Mouse (Mus musculus) midbrain, embryonic 16.5 days (tissue): Measurements from ENCODE around the gene Pnrc2. TPM values are rescaled to one million over a fixed set of nuclear protein-coding genes. Genes with fewer than 3 reads are reported as not detected.

Experiments used
- ATAC-seq: fragments of 200-750 bp; cut with Nextera tagmentation; 2 replicates; pipeline ENCODE4 v1.8.0; 2017; ENCODE audit warnings: moderate TSS enrichment
- H3K27ac ChIP-seq: fragments of 300-500 bp; sonication (generic); 2 replicates; pipeline ENCODE4 v1.5.1; 2014; ENCODE audit warnings: mild to moderate bottlenecking, low read length, mixed read lengths
- H3K27me3 ChIP-seq: fragments of 300-500 bp; sonication (generic); 2 replicates; pipeline ENCODE4 v1.6.1; 2014; ENCODE audit warnings: low read depth, low read length, mixed read lengths; ENCODE audit not compliant: control insufficient read depth, insufficient read depth
- H3K36me3 ChIP-seq: fragments of 300-500 bp; sonication (generic); 2 replicates; pipeline ENCODE4 v1.6.1; 2014; ENCODE audit warnings: mild to moderate bottlenecking, low read length, moderate library complexity, mixed read lengths; ENCODE audit not compliant: control insufficient read depth, insufficient read depth
- H3K4me1 ChIP-seq: fragments of 300-500 bp; sonication (generic); 2 replicates; pipeline ENCODE4 v1.6.1; 2014; ENCODE audit warnings: mild to moderate bottlenecking, low read length, mixed read lengths; ENCODE audit not compliant: control insufficient read depth, insufficient read depth
- H3K4me2 ChIP-seq: fragments of 300-500 bp; sonication (generic); 2 replicates; pipeline ENCODE4 v1.6.1; 2014; ENCODE audit warnings: mild to moderate bottlenecking, low read length, mixed read lengths
- H3K4me3 ChIP-seq: fragments of 300-500 bp; sonication (generic); 2 replicates; pipeline ENCODE4 v1.5.1; 2014; ENCODE audit warnings: low read depth, mild to moderate bottlenecking, low read length, moderate library complexity, mixed read lengths
- H3K9ac ChIP-seq: fragments of 300-500 bp; sonication (generic); 2 replicates; pipeline ENCODE4 v1.6.1; 2014; ENCODE audit warnings: low read depth, low read length, mixed read lengths
- H3K9me3 ChIP-seq: fragments of 300-500 bp; sonication (generic); replicated peaks from 2 replicates; pipeline ENCODE4 v1.6.1; 2014; ENCODE audit warnings: mild to moderate bottlenecking, low read length, mixed read lengths; ENCODE audit not compliant: control insufficient read depth, poor library complexity, severe bottlenecking
- WGBS: fragments of 180-500 bp; shearing (Covaris S2); extraction: QIAGEN DNeasy Blood & Tissue Kit; methylation state at CpG from one replicate; pipeline ENCODE4 v1.1.7; 2014; 5-methylcytosine and 5-hydroxymethylcytosine counted together
- polyA plus RNA-seq: library from polyadenylated mRNA; unstranded; fragments of >200 nt; fragmentation: Nextera tagmentation; extraction: Ambion mirVana; gene quantifications from 2 replicates; pipeline ENCODE4 v1.2.1, GENCODE M21; 2015

The Pnrc2 gene
- polyA plus RNA-seq, result 94.2 and 97.5 TPM in 2 replicates

DNA sequence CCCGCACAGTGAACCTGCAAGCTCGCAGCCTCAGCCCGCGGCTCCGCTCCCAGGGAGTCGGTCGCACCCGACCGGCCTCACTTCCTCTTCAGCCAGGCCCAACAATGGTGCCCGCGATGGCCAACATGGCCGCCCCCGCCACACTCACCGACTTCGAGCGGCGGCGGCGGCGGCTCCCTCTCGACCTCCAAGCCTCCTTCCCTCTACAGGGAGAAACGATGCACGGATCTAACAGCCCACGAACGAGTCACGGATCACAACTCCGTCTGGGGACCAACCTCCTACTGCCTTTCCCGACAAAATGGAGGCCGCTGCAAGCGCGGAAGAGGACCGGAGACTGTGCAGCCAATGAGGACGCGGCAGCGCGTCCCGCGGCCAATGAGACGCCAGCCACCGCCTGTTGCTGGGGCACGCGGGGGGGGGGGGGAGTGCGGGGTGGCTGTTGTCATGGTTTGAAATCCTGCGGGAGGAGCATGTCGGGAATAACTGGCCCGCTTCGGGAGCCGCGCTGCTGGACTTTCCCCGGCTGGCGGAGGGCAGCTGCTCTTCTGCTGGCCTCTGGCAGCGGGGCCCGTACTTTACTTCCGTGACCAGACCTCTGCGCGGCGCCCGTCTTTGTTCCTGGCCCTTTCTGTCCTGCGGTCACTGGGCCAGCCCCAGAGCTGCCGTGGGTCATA lies at the start of gene Pnrc2:
Gene Pnrc2, minus strand, starts transcription at position 325 of the 677 bp plus-strand sequence.
- peak within 1 kb of the TSS; percentile 83 for H3K4me2 ChIP-seq
- peaks cover 33% of the 10 kb centered on the region for H3K4me1 ChIP-seq
- H3K27ac ChIP-seq, result peak within 1 kb of the TSS; percentile 99
- H3K4me3 ChIP-seq, result peak within 1 kb of the TSS; percentile 79
- H3K9me3 ChIP-seq, result no peaks in the 10 kb centered on the region
- no peaks in the 10 kb centered on the region for H3K27me3 ChIP-seq
- H3K9ac ChIP-seq, result peak within 1 kb of the TSS; percentile 88
- peaks cover 7% of the 10 kb centered on the region for H3K36me3 ChIP-seq
- ATAC-seq, result peak; percentile 94
- WGBS, result under 1% methylated on average over 57 of the region's 60 CpGs

DNA sequence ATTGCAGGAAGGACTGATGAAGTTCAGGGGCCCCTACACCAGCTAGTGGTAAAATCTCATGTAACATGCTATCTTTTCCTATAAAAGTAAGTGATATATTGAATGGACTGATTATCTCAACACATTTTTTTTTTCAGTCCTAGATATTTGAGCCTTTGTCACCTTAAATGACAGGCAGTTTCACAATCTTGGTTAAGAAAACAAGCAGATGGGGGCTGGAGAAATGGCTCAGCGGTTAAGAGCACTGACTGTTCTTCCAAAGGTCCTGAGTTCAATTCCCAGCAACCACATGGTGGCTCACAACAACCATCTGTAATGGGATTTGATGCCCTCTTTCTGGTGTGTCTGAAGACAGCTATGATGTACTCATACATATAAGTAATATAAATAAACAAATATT lies 48.5 kb upstream of the Pnrc2 start:
- Histone ChIP-seq H3K9me3 (no peaks in the 10 kb centered on the region), H3K27me3 (no peaks in the 10 kb centered on the region), H3K9ac (no peak overlapping the region), H3K4me1 (peaks cover 8% of the 10 kb centered on the region), H3K4me3 (no peak overlapping the region), H3K36me3 (peaks cover 5% of the 10 kb centered on the region; the same call in 1 of the 2 replicates), H3K27ac (no peak overlapping the region), H3K4me2 (peak overlapping the region; percentile 91)
- 97% methylated on average over 1 of the region's 1 CpGs for WGBS
- no peak for ATAC-seq

DNA sequence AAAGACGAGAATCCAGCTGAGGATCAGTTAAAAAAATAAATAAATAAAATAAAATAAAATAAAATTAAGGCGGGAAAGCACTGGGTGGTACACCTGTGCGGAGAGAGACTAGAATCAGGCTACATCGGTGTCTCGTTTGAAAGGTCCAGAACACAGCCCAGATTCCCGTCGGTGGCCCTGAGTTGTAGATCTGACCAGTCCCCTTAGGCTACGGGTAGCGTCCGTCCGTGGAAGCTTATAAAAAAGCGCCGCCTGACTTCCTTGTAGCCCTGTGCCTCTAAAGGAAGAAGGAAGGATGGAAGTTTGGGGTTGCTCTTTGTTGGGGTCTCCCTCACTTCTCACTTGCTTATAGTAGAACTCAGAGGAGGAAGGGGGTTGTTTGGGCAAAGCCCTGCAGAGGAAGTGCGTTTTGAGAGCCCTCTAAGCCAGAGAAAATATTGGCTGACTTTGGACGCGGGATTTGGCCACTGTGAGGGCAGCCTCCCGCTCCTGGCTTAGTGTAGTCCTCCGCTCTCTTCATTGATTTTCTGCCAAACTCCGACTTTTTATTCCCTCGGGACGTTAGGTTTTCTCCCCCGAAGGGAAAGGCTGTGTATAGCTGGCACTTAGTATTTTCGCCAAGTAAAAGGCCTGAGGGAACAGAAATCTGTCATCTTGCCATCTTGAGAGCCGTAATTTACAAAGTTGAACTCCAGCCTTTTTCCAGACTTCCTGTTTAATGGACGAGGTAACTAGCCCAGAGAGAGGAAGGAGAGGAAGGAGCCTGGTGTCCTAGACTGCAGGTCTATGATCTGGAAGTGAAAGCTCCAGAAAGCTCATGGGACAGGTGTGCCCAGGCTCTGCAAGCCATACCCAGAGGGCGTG lies 47.8 kb upstream of the Pnrc2 start:
- H3K9me3 ChIP-seq, result no peaks in the 10 kb centered on the region
- 6% methylated on average over 26 of the region's 26 CpGs for WGBS
- ATAC-seq, result peak; percentile 21; the same call in 1 of the 2 replicates

DNA sequence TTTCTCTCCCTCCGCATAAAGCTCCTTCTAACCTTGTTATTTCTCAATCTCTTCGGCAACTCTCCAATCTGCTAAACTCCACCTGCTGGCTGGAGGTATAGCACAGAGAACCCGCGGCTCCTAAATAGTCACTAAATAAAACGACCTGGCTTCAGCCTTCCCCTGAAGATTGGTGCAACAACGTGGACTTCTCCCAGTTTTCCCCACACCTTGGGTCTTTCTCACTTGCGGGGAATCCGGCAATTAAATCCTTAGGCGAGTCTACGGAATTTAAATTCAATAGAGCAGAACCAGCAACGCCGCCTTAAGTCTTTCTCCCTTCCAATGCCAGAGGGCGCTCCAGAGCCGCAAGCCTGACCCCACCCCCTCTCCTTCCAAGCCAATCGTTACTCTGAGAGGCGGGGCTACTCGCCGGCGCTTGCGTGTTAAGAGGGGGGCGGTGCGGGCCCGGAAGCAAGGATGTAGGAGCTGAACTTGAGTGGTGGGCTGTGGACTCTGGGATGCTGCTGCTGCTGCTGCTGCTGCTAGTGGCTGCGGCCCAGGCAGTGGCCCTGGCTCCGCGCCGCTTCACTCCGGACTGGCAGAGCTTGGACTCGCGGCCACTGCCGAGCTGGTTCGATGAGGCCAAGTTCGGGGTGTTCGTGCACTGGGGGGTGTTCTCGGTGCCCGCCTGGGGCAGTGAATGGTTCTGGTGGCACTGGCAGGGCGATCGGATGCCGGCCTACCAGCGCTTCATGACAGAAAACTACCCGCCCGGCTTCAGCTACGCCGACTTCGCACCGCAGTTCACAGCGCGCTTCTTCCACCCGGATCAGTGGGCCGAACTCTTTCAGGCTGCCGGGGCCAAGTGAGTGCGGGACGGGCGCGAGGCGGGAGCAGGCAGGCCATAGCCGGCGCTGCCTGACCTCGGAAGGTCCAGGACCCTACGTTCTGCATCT lies 46.9 kb upstream of the Pnrc2 start, which contains the start of gene Fuca1:
Gene Fuca1, plus strand, starts transcription at position 432 of the 938 bp plus-strand sequence.
- Histone ChIP-seq H3K27ac (peak within 1 kb of the TSS; percentile 76), H3K27me3 (no peaks in the 10 kb centered on the region), H3K9ac (peak within 1 kb of the TSS; percentile 74), H3K9me3 (no peaks in the 10 kb centered on the region), H3K4me3 (peak within 1 kb of the TSS; percentile 57), H3K4me1 (peaks cover 8% of the 10 kb centered on the region), H3K36me3 (peaks cover 1% of the 10 kb centered on the region; the same call in 1 of the 2 replicates), H3K4me2 (peak within 1 kb of the TSS; percentile 91)
- WGBS, result 1% methylated on average over 58 of the region's 60 CpGs
- peak; percentile 97 for ATAC-seq

More for the DNA sequence above, 47.8 kb upstream of the Pnrc2 start:
- H3K36me3 ChIP-seq, result peaks cover 5% of the 10 kb centered on the region; the same call in 1 of the 2 replicates
- H3K4me3 ChIP-seq, result peak overlapping the region; percentile 57
- H3K27ac ChIP-seq, result peak overlapping the region; percentile 76
- peak overlapping the region; percentile 74 for H3K9ac ChIP-seq
- H3K4me1 ChIP-seq, result peaks cover 8% of the 10 kb centered on the region
- H3K27me3 ChIP-seq, result no peaks in the 10 kb centered on the region
- peak overlapping the region; percentile 91 for H3K4me2 ChIP-seq

DNA sequence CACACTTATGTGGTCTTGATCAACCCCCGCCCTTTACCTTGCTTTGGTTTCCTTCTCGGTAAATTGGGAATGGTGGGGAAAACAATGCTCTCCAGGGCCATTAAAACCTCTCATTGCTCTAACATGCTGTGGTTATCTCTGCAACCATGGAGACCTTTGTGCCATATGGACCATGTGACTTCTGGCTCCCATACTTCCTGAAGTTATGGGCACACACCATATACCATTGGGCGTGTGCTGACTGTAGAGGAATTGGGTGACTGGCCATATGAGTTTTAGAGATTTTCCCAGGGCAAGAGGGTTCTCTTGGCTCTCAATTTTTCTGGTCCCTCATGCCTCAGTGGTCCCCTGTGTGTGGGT lies 45.6 kb upstream of the Pnrc2 start:
- Histone ChIP-seq H3K9ac (no peak overlapping the region), H3K27me3 (no peaks in the 10 kb centered on the region), H3K4me3 (no peak overlapping the region), H3K27ac (no peak overlapping the region), H3K4me1 (peaks cover 8% of the 10 kb centered on the region), H3K9me3 (no peaks in the 10 kb centered on the region), H3K36me3 (no peaks in the 10 kb centered on the region; the same call in 1 of the 2 replicates), H3K4me2 (no peak overlapping the region)
- 93% methylated on average over 3 of the region's 3 CpGs for WGBS
- no peak for ATAC-seq

DNA sequence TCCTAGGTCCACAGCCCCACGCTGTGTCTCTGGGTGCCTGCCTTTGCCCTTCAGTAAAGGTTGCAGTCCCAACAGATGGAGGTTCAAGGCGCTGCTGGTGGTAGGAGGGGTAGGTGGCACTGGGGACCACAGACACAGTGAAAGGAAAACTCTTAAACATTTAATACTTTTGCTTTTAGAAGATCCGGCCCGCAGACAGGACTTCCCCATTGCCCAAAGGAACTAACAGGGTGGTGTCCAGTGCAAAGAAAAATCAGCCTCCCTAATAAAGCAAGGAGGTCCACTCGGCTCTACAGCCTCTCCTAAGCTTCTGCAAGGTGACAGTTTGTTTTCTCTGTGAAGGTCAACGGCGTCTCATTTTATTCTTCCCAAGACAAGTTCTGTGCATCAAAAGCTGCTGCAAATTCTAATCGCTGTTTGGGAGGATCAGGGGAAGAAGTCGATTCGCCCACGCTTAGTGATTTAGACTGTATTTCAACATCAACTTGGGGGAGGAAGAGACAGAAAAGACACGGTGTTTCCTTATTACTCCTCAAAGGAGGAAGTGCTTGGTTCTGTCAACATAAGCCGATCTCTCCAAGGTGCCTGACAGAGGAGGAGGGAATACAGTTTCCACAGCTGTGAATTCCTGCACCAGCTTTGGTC lies 45.1 kb upstream of the Pnrc2 start:
- Histone ChIP-seq H3K4me2 (no peak overlapping the region), H3K9ac (no peak overlapping the region), H3K9me3 (no peaks in the 10 kb centered on the region), H3K4me1 (peaks cover 8% of the 10 kb centered on the region), H3K27me3 (no peaks in the 10 kb centered on the region), H3K36me3 (no peaks in the 10 kb centered on the region; the same call in 1 of the 2 replicates), H3K27ac (no peak overlapping the region), H3K4me3 (no peak overlapping the region)
- 91% methylated on average over 13 of the region's 13 CpGs for WGBS
- no peak for ATAC-seq

DNA sequence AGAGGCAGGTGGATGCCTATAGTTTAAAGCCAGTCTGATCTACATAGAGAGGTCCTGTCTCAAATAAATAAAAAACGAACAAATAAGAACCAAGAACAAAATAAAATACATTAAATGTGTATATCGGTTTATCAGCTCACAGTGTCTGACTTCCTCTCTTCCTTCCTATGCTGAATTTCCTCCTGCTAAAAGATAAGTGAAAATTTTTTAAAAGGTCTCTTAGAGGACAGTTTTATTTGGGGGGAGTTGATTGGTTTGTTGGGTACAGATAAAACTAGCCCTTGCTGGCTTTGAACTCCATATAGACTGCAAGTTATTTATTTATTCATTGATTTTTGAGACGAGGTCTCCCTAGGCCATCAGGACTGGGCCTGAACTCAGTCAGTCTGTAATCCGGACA lies 39.8 kb upstream of the Pnrc2 start:
- Histone ChIP-seq H3K27ac (no peak overlapping the region), H3K36me3 (no peaks in the 10 kb centered on the region), H3K4me3 (no peak overlapping the region), H3K9ac (no peak overlapping the region), H3K4me1 (0 out of 2 replicates have a peak, but pooled peaks cover 2% of the 10 kb centered on the region), H3K9me3 (no peaks in the 10 kb centered on the region), H3K27me3 (no peaks in the 10 kb centered on the region), H3K4me2 (no peak overlapping the region)
- WGBS, result 73% methylated on average over 4 of the region's 4 CpGs
- no peak for ATAC-seq

DNA sequence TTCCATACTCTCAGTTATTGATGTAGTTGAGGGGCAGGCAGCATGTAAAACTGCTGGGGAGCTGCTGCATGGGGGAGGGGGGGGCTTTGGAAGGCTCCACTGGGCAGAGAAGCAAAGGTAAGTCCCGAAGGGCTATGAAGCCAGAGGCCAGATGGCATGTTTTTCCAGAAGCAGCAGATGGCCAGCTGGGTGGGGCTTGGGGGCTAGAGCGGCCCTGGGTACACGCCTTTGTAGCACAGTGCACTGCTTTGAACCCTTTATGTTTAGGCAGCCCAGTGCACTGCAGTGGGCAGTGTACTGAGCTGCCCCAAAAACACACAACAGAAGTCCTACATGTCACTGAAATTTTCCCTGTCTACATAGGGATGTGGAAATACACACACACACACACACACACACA lies 39.2 kb upstream of the Pnrc2 start:
- WGBS, result 24% methylated on average over 2 of the region's 3 CpGs
- no peaks in the 10 kb centered on the region for H3K27me3 ChIP-seq
- peak overlapping the region; percentile 21; the same call in 1 of the 2 replicates for H3K9ac ChIP-seq
- H3K4me1 ChIP-seq, result 0 out of 2 replicates have a peak, but pooled peaks cover 2% of the 10 kb centered on the region
- ATAC-seq, result 0 out of 2 replicates have a peak, but pooled peaks have one; percentile 66
- H3K36me3 ChIP-seq, result no peaks in the 10 kb centered on the region
- peak overlapping the region; percentile 45 for H3K27ac ChIP-seq
- no peak overlapping the region for H3K4me2 ChIP-seq
- no peak overlapping the region for H3K4me3 ChIP-seq
- no peaks in the 10 kb centered on the region for H3K9me3 ChIP-seq
